ENCODE assay signal across 13 mouse cellular contexts in genomic region chr6:29245272-29246120, GRCm38 (mm10). TPM values are rescaled to one million over a fixed set of nuclear protein-coding genes. Genes with fewer than 3 reads are reported as not detected.
A peak's percentile ranks its signal among the peaks of the same experiment; 100 is the strongest.
DNase-seq lines count a peak whose midpoint lies in the region; ATAC-seq and TF ChIP-seq lines count a peak whose summit lies in the region.
"Had no signal": no experiment of that assay in that cellular context is flagged by ENCODE, and none has a peak within 500 bp of the region (broad histone marks: within the 10 kb centered on the region; RNA-seq: fewer than 3 reads in every experiment).

No protein-coding gene starts in this region.

- no peak for TF ChIP-seq CTCF in CH12.LX (conservative IDR thresholded peaks at IDR 0.05 in 1 of 2, IDR thresholded peaks at IDR 0.05 in 1 of 2; ENCODE audit: low read depth in 2 of 2, low read length in 2 of 2)

- intact Hi-C loops in heart, postnatal 25 days (cut with DNase I), result no loop called here

- H3K27ac ChIP-seq in heart, embryonic 15.5 days, result no peak overlapping the region
- no peak overlapping the region for H3K27ac ChIP-seq in CH12.LX (ENCODE audit: insufficient read depth, low read depth)
- H3K27ac ChIP-seq: embryonic facial prominence, embryonic 10.5 days; kidney, postnatal 0 days; neural tube, embryonic 13.5 days had no signal

- in situ Hi-C loops in CH12.LX (cut with MboI; ENCODE audit: low pct_ligation_motif_present, low pct_unique_long_range_greater_than_20kb, low sequenced_read_pairs), result no loop called here

- no peak for TF ChIP-seq EP300 in CH12.LX (IDR thresholded peaks at IDR 0.05; ENCODE audit: low read length)

- no peaks in the 10 kb centered on the region for H3K79me2 ChIP-seq in CH12.LX (replicated peaks; ENCODE audit: control insufficient read depth, extremely low read depth, insufficient read depth, poor library complexity, severe bottlenecking)

- no peak for TF ChIP-seq POLR2A in CH12.LX (IDR thresholded peaks at IDR 0.05; ENCODE audit: low read depth, low read length)

- WGBS in heart, embryonic 15.5 days, result 42% methylated on average over 14 of the region's 14 CpGs

- TF ChIP-seq RAD21 in CH12.LX (IDR thresholded peaks at IDR 0.05; ENCODE audit: low read depth, low read length), result no peak

- no peaks in the 10 kb centered on the region for H3K9me3 ChIP-seq in heart, embryonic 15.5 days (replicated peaks)
- no peaks in the 10 kb centered on the region for H3K9me3 ChIP-seq in CH12.LX (replicated peaks; ENCODE audit: low read length)
- H3K9me3 ChIP-seq: embryonic facial prominence, embryonic 10.5 days; neural tube, embryonic 13.5 days had no signal

- ATAC-seq in heart, embryonic 15.5 days (replicated peaks; ENCODE audit: insufficient number of reproducible peaks, insufficient read depth, low FRiP score, low read depth), result peak; percentile 10; the same call in 1 of the 2 replicates
- ATAC-seq in megakaryocyte, adult 5-6 weeks (ENCODE audit: poor library complexity, severe bottlenecking), result peak; percentile 93
- ATAC-seq: forebrain, postnatal 0 days had no signal

- H3K4me2 ChIP-seq in heart, embryonic 15.5 days, result no peak overlapping the region
- H3K4me2 ChIP-seq in CH12.LX (ENCODE audit: insufficient read depth, low read depth, poor library complexity, severe bottlenecking), result peak overlapping the region; percentile 34; the same call in 1 of the 2 replicates
- H3K4me2 ChIP-seq: midbrain, embryonic 11.5 days; neural tube, embryonic 13.5 days had no signal

- H3K27me3 ChIP-seq in heart, embryonic 15.5 days, result 0 out of 2 replicates have a peak, but pooled peaks cover 3% of the 10 kb centered on the region
- peaks cover 3% of the 10 kb centered on the region for H3K27me3 ChIP-seq in CH12.LX (replicated peaks)
- H3K27me3 ChIP-seq: neural tube, embryonic 13.5 days had no signal

- H3K4me1 ChIP-seq in heart, embryonic 15.5 days (replicated peaks), result no peaks in the 10 kb centered on the region
- peaks cover 21 to 30% of the 10 kb centered on the region in 2 experiments for H3K4me1 ChIP-seq in CH12.LX (ENCODE audit: control insufficient read depth in 1 of 2, insufficient read depth in 2 of 2)
- H3K4me1 ChIP-seq: neural tube, embryonic 13.5 days had no signal

- no peaks in the 10 kb centered on the region for H3K36me3 ChIP-seq in heart, embryonic 15.5 days
- no peaks in the 10 kb centered on the region for H3K36me3 ChIP-seq in CH12.LX (replicated peaks in 1 of 2; ENCODE audit: control insufficient read depth in 1 of 2, insufficient read depth in 1 of 2, low read length in 1 of 2)
- H3K36me3 ChIP-seq: embryonic facial prominence, embryonic 10.5 days; neural tube, embryonic 13.5 days had no signal

- no peak overlapping the region for H3K4me3 ChIP-seq in heart, embryonic 15.5 days
- H3K4me3 ChIP-seq in CH12.LX (replicated peaks in 1 of 3; ENCODE audit: low read depth in 2 of 3, low read length in 2 of 3, poor library complexity in 1 of 3), result peak overlapping the region in 1 of 3 experiments; percentile 13
- H3K4me3 ChIP-seq: embryonic facial prominence, embryonic 10.5 days; neural tube, embryonic 13.5 days had no signal

- dilution Hi-C loops in CH12.LX (cut with MboI; ENCODE audit: extremely low pct_ligation_motif_present, extremely low pct_unique_long_range_greater_than_20kb, low sequenced_read_pairs), result no loop called here

- H3K9ac ChIP-seq in heart, embryonic 15.5 days, result no peak overlapping the region
- H3K9ac ChIP-seq in CH12.LX (ENCODE audit: insufficient read depth, low read depth), result no peak overlapping the region
- H3K9ac ChIP-seq: forebrain, postnatal 0 days; neural tube, embryonic 13.5 days had no signal

- no peak for DNase-seq in heart, postnatal 25 days (ENCODE audit: low spot score)
- DNase-seq in CH12.LX (ENCODE audit: extremely low read depth) (peak; percentile 65), liver (peak; percentile 13)
- no peak for DNase-seq in thymus, postnatal 36 days
- no peak for DNase-seq in layer of hippocampus, postnatal 25 days (ENCODE audit: extremely low spot score in 1 of 2, low spot score in 1 of 2)
- DNase-seq in kidney, postnatal 36 days, result no peak
- DNase-seq: forebrain, postnatal 0 days had no signal

TF ChIP-seq in CH12.LX, 34 proteins besides CTCF, POLR2A, EP300 and RAD21:
- TF ChIP-seq CHD1 (IDR thresholded peaks at IDR 0.05; ENCODE audit: low read depth, low read length) (no peak), POLR2AphosphoS2 (IDR thresholded peaks at IDR 0.05; ENCODE audit: low read depth, low read length) (no peak), ZC3H11A (IDR thresholded peaks at IDR 0.05; ENCODE audit: low read depth, low read length) (no peak), RCOR1 (conservative IDR thresholded peaks at IDR 0.05; ENCODE audit: low read depth, low read length) (no peak), IRF4 (IDR thresholded peaks at IDR 0.05; ENCODE audit: low read depth, low read length) (0 out of 2 replicates have a peak, but pooled peaks have one; percentile 14), KAT2A (IDR thresholded peaks at IDR 0.05; ENCODE audit: insufficient replicate concordance, low read length) (no peak), MAZ (IDR thresholded peaks at IDR 0.05; ENCODE audit: low read depth, low read length) (0 out of 2 replicates have a peak, but pooled peaks have one; percentile 17), ETS1 (conservative IDR thresholded peaks at IDR 0.05; ENCODE audit: low read depth, low read length) (peak; percentile 70), ELF1 (IDR thresholded peaks at IDR 0.05; ENCODE audit: low read depth, low read length) (no peak), MYC (IDR thresholded peaks at IDR 0.05; ENCODE audit: low read depth, low read length) (peak; percentile 60; the same call in 1 of the 2 replicates), TCF12 (IDR thresholded peaks at IDR 0.05; ENCODE audit: low read depth, low read length) (0 out of 2 replicates have a peak, but pooled peaks have one; percentile 12), MAX (IDR thresholded peaks at IDR 0.05; ENCODE audit: low read length) (peak; percentile 41; the same call in 1 of the 2 replicates), BHLHE40 (IDR thresholded peaks at IDR 0.05; ENCODE audit: low read depth, low read length) (peak; percentile 80), HCFC1 (IDR thresholded peaks at IDR 0.05; ENCODE audit: low read depth, low read length) (peak; percentile 16; the same call in 1 of the 2 replicates), E2F4 (IDR thresholded peaks at IDR 0.05; ENCODE audit: insufficient replicate concordance, low read depth, low read length) (no peak), SIN3A (IDR thresholded peaks at IDR 0.05; ENCODE audit: low read length) (no peak), UBTF (IDR thresholded peaks at IDR 0.05; ENCODE audit: low read depth, low read length) (no peak)
TF ChIP-seq in CH12.LX: peak in this region for 8.

RNA-seq across cellular contexts. Expression of gene Hilpda, which starts 26.8 kb away (rescaled TPM):
- 22.0 and 29.8 TPM in 2 replicates for polyA plus RNA-seq in heart, embryonic 15.5 days (2015; fragmentation: Nextera tagmentation; extraction: Ambion mirVana)
- total RNA-seq in heart, postnatal 25 days (2021), result 1 to 10 TPM; 5.8 to 6.6 TPM
- total RNA-seq in CH12.LX (2012; rRNA removed) (14.6 and 23.7 TPM in 2 replicates), CH12.LX (2014; rRNA removed) (40.0 and 52.3 TPM in 2 replicates)
- polyA plus RNA-seq in CH12.LX (2012; ENCODE audit: insufficient read length, low read depth), result 10.5 and 11.1 TPM in 2 replicates
- total RNA-seq in megakaryocyte, adult 5-6 weeks (2015), result 2.2 and 7.1 TPM in 2 replicates
- total RNA-seq in megakaryocyte, adult 5-6 weeks (2017), result 1.9 and 3.1 TPM in 2 replicates
- 1 to 10 TPM; 4.6 to 6.6 TPM for total RNA-seq in layer of hippocampus, postnatal 25 days (2021)

RNA-seq across cellular contexts. Expression of gene Impdh1, which starts 29.3 kb away (rescaled TPM):
- polyA plus RNA-seq in heart, embryonic 15.5 days (2015; fragmentation: Nextera tagmentation; extraction: Ambion mirVana), result 32.8 and 38.6 TPM in 2 replicates
- total RNA-seq in heart, postnatal 25 days (2021), result 10 to 100 TPM; 22.7 to 23.0 TPM
- total RNA-seq in CH12.LX (2012; rRNA removed), result 14.9 and 17.3 TPM in 2 replicates
- total RNA-seq in CH12.LX (2014; rRNA removed), result 2.5 and 3.1 TPM in 2 replicates
- polyA plus RNA-seq in CH12.LX (2012; ENCODE audit: insufficient read length, low read depth), result 19.6 and 21.6 TPM in 2 replicates
- 7.8 and 12.0 TPM in 2 replicates for total RNA-seq in megakaryocyte, adult 5-6 weeks (2015)
- 9.0 and 11.6 TPM in 2 replicates for total RNA-seq in megakaryocyte, adult 5-6 weeks (2017)
- 10 to 100 TPM; 44.4 to 48.3 TPM for total RNA-seq in layer of hippocampus, postnatal 25 days (2021)

RNA-seq across cellular contexts. Expression of gene Fam71f2, which starts 33.9 kb away (rescaled TPM):
- polyA plus RNA-seq in heart, embryonic 15.5 days (2015; fragmentation: Nextera tagmentation; extraction: Ambion mirVana), result 0.33 TPM in 1 of 2 replicates, not detected in the other
- total RNA-seq in heart, postnatal 25 days (2021), result not detected
- total RNA-seq in CH12.LX (2012; rRNA removed), result 0.29 and 0.30 TPM in 2 replicates
- total RNA-seq in CH12.LX (2014; rRNA removed), result 0.34 TPM in 1 of 2 replicates, not detected in the other
- polyA plus RNA-seq in CH12.LX (2012; ENCODE audit: insufficient read length, low read depth), result 0.23 TPM in 1 of 2 replicates, not detected in the other
- total RNA-seq in megakaryocyte, adult 5-6 weeks (2015), result not detected in 2 replicates
- not detected in 2 replicates for total RNA-seq in megakaryocyte, adult 5-6 weeks (2017)
- 1 to 10 TPM in 1 of 2 experiments, not detected in 1; 1.0 TPM for total RNA-seq in layer of hippocampus, postnatal 25 days (2021)

Comparison
In these comparisons a context has a peak if more than half of its experiments do, and no peak if none do; other contexts are left out.
1. DNase-seq: peak in CH12.LX (single experiment) and liver (single experiment); none in heart, postnatal 25 days (single experiment), thymus, postnatal 36 days (0 of 2), layer of hippocampus, postnatal 25 days (0 of 2) and kidney, postnatal 36 days (0 of 2).